Mouse (Mus musculus): Measurements from ENCODE around the gene Lef1. TPM values are rescaled to one million over a fixed set of nuclear protein-coding genes. Genes with fewer than 3 reads are reported as not detected.

The Lef1 gene
- polyA plus RNA-seq, 1 experiment = 4.5 TPM

GRCm38 (mm10) chr3:131111151-131111850 lies 1.0 kb downstream of the Lef1 start:
- Histone ChIP-seq H3K36me3 (ENCODE audit: control insufficient read depth, insufficient read depth) (peaks cover 8% of the 10 kb centered on the region), H3ac (ENCODE audit: control insufficient read depth, insufficient read length) (peak overlapping the region; percentile 72), H3K4me3 (peak overlapping the region; percentile 95), H3K27me3 (ENCODE audit: control insufficient read depth, insufficient read depth, insufficient read length) (no peaks in the 10 kb centered on the region), H3K79me2 (ENCODE audit: control insufficient read depth, insufficient read depth) (peaks cover 14% of the 10 kb centered on the region), H3K4me2 (ENCODE audit: low read depth) (peak overlapping the region; percentile 88)
- TF ChIP-seq USF1 (IDR thresholded peaks at IDR 0.05; ENCODE audit: low read depth) = no peak
- TF ChIP-seq REST (IDR thresholded peaks at IDR 0.05; ENCODE audit: insufficient read depth, insufficient read length) = no peak
- no peak for TF ChIP-seq E2F4 (IDR thresholded peaks at IDR 0.05; ENCODE audit: insufficient read depth)
- peak; percentile 40 for TF ChIP-seq POLR2A (IDR thresholded peaks at IDR 0.05; ENCODE audit: insufficient read length, low read depth)
- no peak for TF ChIP-seq SRF (IDR thresholded peaks at IDR 0.05; ENCODE audit: control insufficient read depth, insufficient read length, low read depth)
- peak in 2 of 3 experiments; percentile 44 to 66 for TF ChIP-seq MYOG (IDR thresholded peaks at IDR 0.05; ENCODE audit: control insufficient read depth in 1 of 3, insufficient read depth in 1 of 3, insufficient read length in 2 of 3, low read depth in 2 of 3)
- peak in 2 of 3 experiments; percentile 48 to 54 for TF ChIP-seq MYOD1 (IDR thresholded peaks at IDR 0.05; ENCODE audit: control insufficient read depth in 1 of 3, insufficient read length in 2 of 3, low read depth in 2 of 3)
- no peak for TF ChIP-seq TCF12 (IDR thresholded peaks at IDR 0.05; ENCODE audit: insufficient read depth, poor library complexity, severe bottlenecking)
- TF ChIP-seq TCF3 (IDR thresholded peaks at IDR 0.05; ENCODE audit: insufficient read length, low read depth) = no peak
- no peak for TF ChIP-seq MAX (IDR thresholded peaks at IDR 0.05; ENCODE audit: low read depth)
- no peak for TF ChIP-seq CEBPB (IDR thresholded peaks at IDR 0.05; ENCODE audit: insufficient read depth, poor library complexity, severe bottlenecking)
- TF ChIP-seq POLR2AphosphoS2 (IDR thresholded peaks at IDR 0.05; ENCODE audit: insufficient read length, low read depth) = no peak

GRCm38 (mm10) chr3:131111851-131112572 lies 1.7 kb downstream of the Lef1 start:
- TF ChIP-seq MYOD1 (IDR thresholded peaks at IDR 0.05; ENCODE audit: control insufficient read depth in 1 of 3, insufficient read length in 2 of 3, low read depth in 2 of 3) (peak in 1 of 3 experiments; percentile 9), MAX (IDR thresholded peaks at IDR 0.05; ENCODE audit: low read depth) (peak; percentile 26), USF1 (IDR thresholded peaks at IDR 0.05; ENCODE audit: low read depth) (peak; percentile 20), POLR2AphosphoS2 (IDR thresholded peaks at IDR 0.05; ENCODE audit: insufficient read length, low read depth) (no peak), MYOG (IDR thresholded peaks at IDR 0.05; ENCODE audit: control insufficient read depth in 1 of 3, insufficient read depth in 1 of 3, insufficient read length in 2 of 3, low read depth in 2 of 3) (peak in 1 of 3 experiments; percentile 58), POLR2A (IDR thresholded peaks at IDR 0.05; ENCODE audit: insufficient read length, low read depth) (no peak)
- Histone ChIP-seq H3K27me3 (ENCODE audit: control insufficient read depth, insufficient read depth, insufficient read length) (no peaks in the 10 kb centered on the region), H3K79me2 (ENCODE audit: control insufficient read depth, insufficient read depth) (peaks cover 14% of the 10 kb centered on the region)

DNA sequence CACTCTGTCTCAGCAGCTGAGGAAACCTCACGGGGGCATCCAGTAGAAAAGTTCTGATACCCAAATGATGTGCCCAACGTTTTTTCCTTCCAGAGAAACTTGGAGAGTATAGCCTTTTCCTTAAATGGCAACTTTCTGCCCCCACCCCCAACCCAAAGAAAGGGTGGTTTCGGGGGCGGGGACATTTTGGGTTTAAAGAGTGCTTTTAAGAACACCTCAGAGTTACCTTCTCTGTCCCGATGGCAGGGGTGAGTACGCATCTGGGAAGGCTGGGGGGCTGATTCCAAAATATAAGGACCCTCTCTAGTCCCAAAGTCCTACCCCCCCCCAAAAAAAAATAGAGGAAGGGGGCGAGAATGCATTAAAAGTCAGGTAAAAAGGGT lies 2.3 kb downstream of the Lef1 start:
- Histone ChIP-seq H3K4me3 (peak overlapping the region; percentile 95), H3K4me2 (ENCODE audit: low read depth) (peak overlapping the region; percentile 88), H3K36me3 (ENCODE audit: control insufficient read depth, insufficient read depth) (peaks cover 8% of the 10 kb centered on the region), H3ac (ENCODE audit: control insufficient read depth, insufficient read length) (peak overlapping the region; percentile 72), H3K27me3 (ENCODE audit: control insufficient read depth, insufficient read depth, insufficient read length) (no peaks in the 10 kb centered on the region), H3K79me2 (ENCODE audit: control insufficient read depth, insufficient read depth) (peaks cover 14% of the 10 kb centered on the region)
- TF ChIP-seq USF1 (IDR thresholded peaks at IDR 0.05; ENCODE audit: low read depth) (no peak), POLR2AphosphoS2 (IDR thresholded peaks at IDR 0.05; ENCODE audit: insufficient read length, low read depth) (no peak), POLR2A (IDR thresholded peaks at IDR 0.05; ENCODE audit: insufficient read length, low read depth) (no peak), TCF3 (IDR thresholded peaks at IDR 0.05; ENCODE audit: insufficient read length, low read depth) (no peak), MAX (IDR thresholded peaks at IDR 0.05; ENCODE audit: low read depth) (no peak), CEBPB (IDR thresholded peaks at IDR 0.05; ENCODE audit: insufficient read depth, poor library complexity, severe bottlenecking) (no peak), MYOD1 (IDR thresholded peaks at IDR 0.05; ENCODE audit: control insufficient read depth in 1 of 3, insufficient read length in 2 of 3, low read depth in 2 of 3) (no peak), TCF12 (IDR thresholded peaks at IDR 0.05; ENCODE audit: insufficient read depth, poor library complexity, severe bottlenecking) (no peak), MYOG (IDR thresholded peaks at IDR 0.05; ENCODE audit: control insufficient read depth in 1 of 3, insufficient read depth in 1 of 3, insufficient read length in 2 of 3, low read depth in 2 of 3) (no peak), REST (IDR thresholded peaks at IDR 0.05; ENCODE audit: insufficient read depth, insufficient read length) (no peak), E2F4 (IDR thresholded peaks at IDR 0.05; ENCODE audit: insufficient read depth) (no peak), SRF (IDR thresholded peaks at IDR 0.05; ENCODE audit: control insufficient read depth, insufficient read length, low read depth) (no peak)

More at GRCm38 (mm10) chr3:131111851-131112572, 1.7 kb downstream of the Lef1 start:
- Histone ChIP-seq H3K36me3 (ENCODE audit: control insufficient read depth, insufficient read depth) (peaks cover 8% of the 10 kb centered on the region), H3ac (ENCODE audit: control insufficient read depth, insufficient read length) (peak overlapping the region; percentile 72), H3K4me3 (peak overlapping the region; percentile 95), H3K4me2 (ENCODE audit: low read depth) (peak overlapping the region; percentile 88)

DNA sequence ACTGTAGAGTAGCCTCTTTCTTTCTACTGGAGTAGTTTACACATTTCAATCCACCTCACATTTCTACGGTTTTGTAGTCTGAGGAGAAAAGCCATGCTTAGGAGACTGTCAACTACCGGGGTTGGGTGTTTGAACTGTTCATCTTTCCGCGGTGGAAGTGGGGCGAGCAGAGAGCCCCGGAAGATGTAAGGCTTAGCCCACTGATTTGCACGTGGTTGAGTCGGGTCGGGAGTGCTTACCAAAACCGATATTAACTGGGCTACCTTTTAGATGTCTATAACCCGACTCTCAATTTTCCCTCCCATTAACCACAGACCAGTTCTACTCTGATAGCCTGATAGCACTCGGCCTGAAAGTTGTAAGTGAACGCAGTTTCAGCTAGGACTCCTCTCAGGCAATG lies 2.8 kb downstream of the Lef1 start:
- H3K4me3 ChIP-seq = peak overlapping the region; percentile 95
- H3K27me3 ChIP-seq (ENCODE audit: control insufficient read depth, insufficient read depth, insufficient read length) = no peaks in the 10 kb centered on the region
- no peak for TF ChIP-seq POLR2AphosphoS2 (IDR thresholded peaks at IDR 0.05; ENCODE audit: insufficient read length, low read depth)
- TF ChIP-seq TCF3 (IDR thresholded peaks at IDR 0.05; ENCODE audit: insufficient read length, low read depth) = no peak
- no peak for TF ChIP-seq POLR2A (IDR thresholded peaks at IDR 0.05; ENCODE audit: insufficient read length, low read depth)
- no peak for TF ChIP-seq MYOD1 (IDR thresholded peaks at IDR 0.05; ENCODE audit: control insufficient read depth in 1 of 3, insufficient read length in 2 of 3, low read depth in 2 of 3)
- TF ChIP-seq TCF12 (IDR thresholded peaks at IDR 0.05; ENCODE audit: insufficient read depth, poor library complexity, severe bottlenecking) = no peak
- no peak for TF ChIP-seq USF1 (IDR thresholded peaks at IDR 0.05; ENCODE audit: low read depth)
- TF ChIP-seq REST (IDR thresholded peaks at IDR 0.05; ENCODE audit: insufficient read depth, insufficient read length) = no peak
- no peak for TF ChIP-seq E2F4 (IDR thresholded peaks at IDR 0.05; ENCODE audit: insufficient read depth)
- no peak for TF ChIP-seq MYOG (IDR thresholded peaks at IDR 0.05; ENCODE audit: control insufficient read depth in 1 of 3, insufficient read depth in 1 of 3, insufficient read length in 2 of 3, low read depth in 2 of 3)
- TF ChIP-seq CEBPB (IDR thresholded peaks at IDR 0.05; ENCODE audit: insufficient read depth, poor library complexity, severe bottlenecking) = no peak
- TF ChIP-seq SRF (IDR thresholded peaks at IDR 0.05; ENCODE audit: control insufficient read depth, insufficient read length, low read depth) = no peak
- TF ChIP-seq MAX (IDR thresholded peaks at IDR 0.05; ENCODE audit: low read depth) = no peak
- H3K4me2 ChIP-seq (ENCODE audit: low read depth) = peak overlapping the region; percentile 88
- H3ac ChIP-seq (ENCODE audit: control insufficient read depth, insufficient read length) = no peak overlapping the region
- H3K79me2 ChIP-seq (ENCODE audit: control insufficient read depth, insufficient read depth) = peaks cover 14% of the 10 kb centered on the region
- peaks cover 8% of the 10 kb centered on the region for H3K36me3 ChIP-seq (ENCODE audit: control insufficient read depth, insufficient read depth)
